Mouse (Mus musculus) left cerebral cortex, postnatal 10 days (tissue): ENCODE measurements at regions not wholly inside any gene's neighbourhood (a gene's known extent, or its start where the extent isn't known, plus 50 kb on each side); places are given as distances from the start of the nearest gene placed in this dataset.

ENCODE experiments used
- DNase-seq, 2 experiments: peaks; one replicate each; pipeline ENCODE4 v3.0.0; 2021 to 2022; ENCODE audit warnings: low spot score in 2 of 2, mixed read lengths in 1 of 2; ENCODE audit errors: extremely low spot score in 1 of 2
- intact Hi-C: fragments of 180-260 bp; cut with DNase I; formaldehyde crosslinking; loops from one replicate; pipeline ENCODE4 v1.15.1; 2025

- DNase-seq, result no peak
- intact Hi-C loops, result no loop called here
Observed at GRCm38 (mm10) chr12:70696256-70696655, 129.1 kb upstream of the Frmd6 start.

GRCm38 (mm10) chr12:70698466-70698865 lies 126.8 kb upstream of the Frmd6 start:
- no peak for DNase-seq
- intact Hi-C loops, result no loop called here

DNA sequence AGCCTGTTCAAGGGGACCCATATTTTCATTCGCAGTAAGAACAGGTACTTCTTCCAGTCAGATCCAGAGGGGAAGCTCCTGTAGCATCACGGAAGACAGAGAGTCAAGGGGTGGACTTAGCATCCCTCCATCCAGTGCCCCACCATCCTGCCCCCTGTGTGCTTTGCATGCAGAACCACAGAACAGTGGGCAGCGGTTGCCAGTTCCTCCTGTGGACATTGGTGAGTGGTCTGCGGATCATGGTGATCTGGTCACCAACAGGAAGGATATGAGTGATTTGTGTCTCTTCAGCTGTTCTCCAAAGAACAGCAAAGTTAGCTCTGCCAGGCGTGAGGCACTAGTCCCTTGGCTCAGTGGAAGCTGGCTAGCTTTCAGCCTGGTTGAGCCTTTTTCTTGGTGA lies 122.8 kb upstream of the Frmd6 start:
- DNase-seq, result no peak

DNA sequence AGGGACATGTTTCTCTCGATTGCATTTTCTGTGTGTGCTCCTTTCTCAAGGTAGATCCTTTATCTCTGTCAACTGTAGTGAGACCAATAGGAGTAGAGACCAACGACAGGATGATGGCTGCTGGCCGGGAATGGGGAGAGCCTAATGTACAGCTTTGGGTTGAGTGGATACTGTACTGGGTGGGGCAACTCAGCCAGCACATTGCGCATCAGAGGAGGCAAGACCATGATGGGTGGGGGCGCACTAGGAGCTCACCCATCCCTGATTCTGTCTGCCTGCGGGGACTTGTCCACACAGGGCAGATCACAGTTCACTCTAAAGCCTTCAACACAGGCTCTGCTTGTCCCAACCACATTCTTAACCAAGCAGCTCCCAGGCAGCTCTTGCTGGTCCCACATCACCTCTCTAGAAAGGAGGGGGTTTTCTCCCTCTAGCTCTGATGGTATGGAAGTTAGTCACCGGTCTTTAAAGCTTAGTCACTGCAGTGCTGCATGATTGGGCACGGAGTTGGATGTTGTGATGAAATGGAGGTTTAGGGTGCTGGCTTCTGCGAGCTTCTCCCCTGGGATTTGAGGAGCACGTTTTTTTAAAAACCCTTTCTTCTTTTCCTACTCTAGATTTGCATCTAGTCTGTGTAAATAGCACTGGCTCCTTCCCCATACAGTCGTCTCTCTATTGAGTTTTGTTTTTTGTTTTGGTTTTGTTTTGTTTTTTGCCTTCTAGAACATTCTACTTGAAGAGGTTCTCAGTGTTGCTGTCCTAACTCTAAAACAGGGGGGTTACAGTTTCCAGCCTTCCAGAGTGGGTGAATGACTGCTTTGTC lies 118.3 kb upstream of the Frmd6 start:
- intact Hi-C loops, result no loop called here
- DNase-seq, result no peak

More for the DNA sequence above, 122.8 kb upstream of the Frmd6 start:
- intact Hi-C loops, result no loop called here

- DNase-seq, result peak in 1 of 2 experiments; percentile 35
- intact Hi-C loops, result no loop called here
Observed at GRCm38 (mm10) chr12:70707629-70708289, 117.6 kb upstream of the Frmd6 start.

GRCm38 (mm10) chr12:70708290-70708668 lies 117.0 kb upstream of the Frmd6 start:
- no peak for DNase-seq
- intact Hi-C loops, result no loop called here

DNA sequence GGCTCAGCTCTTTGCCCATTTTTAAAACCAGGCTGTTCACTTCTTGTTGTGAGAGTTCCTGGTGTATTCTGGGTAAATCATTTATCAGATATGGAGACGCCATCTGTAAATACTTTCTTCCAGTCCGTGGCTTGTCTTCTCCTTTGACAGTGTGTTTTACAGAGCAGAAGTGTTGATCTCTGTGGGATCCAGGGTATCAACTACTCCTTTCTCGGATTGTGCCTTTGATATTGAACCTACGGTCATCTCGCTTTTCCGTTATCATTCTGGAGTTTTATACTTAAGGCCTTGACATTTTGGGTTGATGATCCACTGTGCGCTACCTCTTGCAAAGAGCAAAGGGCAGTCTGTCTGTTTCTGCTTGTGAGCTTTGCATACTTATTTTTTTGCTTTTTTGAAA lies 115.0 kb upstream of the Frmd6 start:
- intact Hi-C loops, result loop anchor here (5.0 to 10.0 kb wide), 2 partner anchors 117 to 194 kb away; partner anchors contain the start of gene Frmd6
- DNase-seq, result no peak

DNA sequence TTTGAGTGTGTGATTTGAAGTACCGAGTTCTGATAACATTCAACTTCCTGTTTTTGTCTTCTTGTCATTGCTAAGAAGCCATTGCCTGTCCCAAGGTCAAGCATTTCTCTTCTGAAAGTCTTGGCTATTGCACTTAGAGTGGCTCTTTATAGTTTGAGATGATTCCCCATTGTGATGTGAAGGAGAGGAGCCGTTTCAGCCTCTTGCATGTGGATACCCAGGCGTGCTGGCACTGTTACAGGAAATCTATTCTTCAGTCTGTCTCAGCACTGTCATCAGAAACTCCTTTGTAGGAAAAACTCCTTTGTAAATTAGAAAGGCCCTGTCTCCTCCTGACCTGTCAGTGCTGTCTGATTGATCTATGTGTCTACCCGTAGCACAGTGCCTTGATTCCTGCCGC lies 114.3 kb upstream of the Frmd6 start:
- DNase-seq, result no peak
- intact Hi-C loops, result loop anchor here (5.0 to 10.0 kb wide), 2 partner anchors 116 to 194 kb away; partner anchors contain the start of gene Frmd6

- DNase-seq, result no peak
- intact Hi-C loops, result loop anchor here (5.0 to 10.0 kb wide), 2 partner anchors 115 to 192 kb away; partner anchors contain the start of gene Frmd6
Observed at GRCm38 (mm10) chr12:70712322-70713024, 112.8 kb upstream of the Frmd6 start.

DNA sequence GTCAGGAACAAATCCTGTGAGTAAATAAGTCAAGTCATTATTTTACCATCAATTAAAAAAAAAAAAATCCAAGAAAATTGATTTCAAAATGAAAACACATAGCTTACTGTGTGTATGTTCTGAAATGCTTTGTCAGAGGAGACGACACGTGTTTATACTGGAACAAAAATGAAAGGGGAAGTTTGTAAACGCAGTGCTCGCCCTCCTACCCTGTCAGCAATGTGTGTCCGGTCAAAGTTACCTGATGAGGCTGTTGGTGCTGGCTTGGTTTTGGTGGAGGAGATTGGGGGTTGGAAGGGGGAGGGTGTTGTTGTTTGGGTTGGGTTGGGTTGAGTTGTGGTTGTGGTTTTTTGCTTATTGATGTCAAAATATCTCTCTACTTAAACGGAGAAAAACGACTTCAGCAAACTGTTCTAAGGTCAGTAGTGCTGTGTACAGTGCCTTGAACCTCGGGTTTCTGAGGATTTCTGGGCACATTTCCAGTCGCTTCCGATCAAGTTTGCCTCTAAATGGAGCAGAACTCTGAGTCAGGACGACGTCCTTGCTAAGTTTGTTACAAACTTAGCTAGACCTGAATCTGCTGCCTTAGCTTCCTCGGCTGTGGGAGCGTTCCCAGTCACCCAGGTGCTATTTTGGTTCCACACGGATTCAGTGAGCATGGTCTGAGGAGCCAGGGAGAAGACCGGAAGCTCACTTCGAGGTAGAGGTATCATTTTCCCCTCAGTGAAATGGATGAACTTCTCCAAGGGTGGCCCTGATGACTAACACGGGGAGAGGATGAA lies 111.6 kb upstream of the Frmd6 start:
- intact Hi-C loops, result loop anchor here (5.0 to 10.0 kb wide), 2 partner anchors 114 to 191 kb away; partner anchors contain the start of gene Frmd6
- DNase-seq, result no peak

- DNase-seq, result peak in 1 of 2 experiments; percentile 32
- intact Hi-C loops, result loop anchor here (5.0 to 10.0 kb wide), 2 partner anchors 113 to 191 kb away; partner anchors contain the start of gene Frmd6
Observed at GRCm38 (mm10) chr12:70714281-70714679, 111.0 kb upstream of the Frmd6 start.

DNA sequence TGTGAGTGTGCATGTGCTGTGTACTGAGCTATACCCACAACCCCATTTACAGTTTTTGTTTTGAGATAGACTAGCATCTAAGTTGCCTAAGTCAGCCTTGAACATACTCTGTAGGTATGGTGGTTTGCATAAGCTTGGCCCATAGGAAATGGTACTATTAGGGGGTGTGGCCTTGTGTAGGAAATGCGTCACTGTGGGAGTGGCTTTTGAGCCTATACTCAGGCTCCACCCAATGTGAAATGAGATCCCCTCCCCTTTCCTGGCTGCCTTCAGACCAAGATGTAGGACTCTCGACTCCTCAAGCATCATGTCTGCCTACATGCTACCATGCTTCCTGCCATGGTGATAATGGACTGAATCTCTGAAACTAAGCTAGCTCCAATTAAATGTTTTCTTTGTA lies 109.5 kb upstream of the Frmd6 start:
- no peak for DNase-seq
- intact Hi-C loops, result loop anchor here (10.0 kb wide), 1 partner anchor 189 kb away; no protein-coding TSS in a partner anchor

DNA sequence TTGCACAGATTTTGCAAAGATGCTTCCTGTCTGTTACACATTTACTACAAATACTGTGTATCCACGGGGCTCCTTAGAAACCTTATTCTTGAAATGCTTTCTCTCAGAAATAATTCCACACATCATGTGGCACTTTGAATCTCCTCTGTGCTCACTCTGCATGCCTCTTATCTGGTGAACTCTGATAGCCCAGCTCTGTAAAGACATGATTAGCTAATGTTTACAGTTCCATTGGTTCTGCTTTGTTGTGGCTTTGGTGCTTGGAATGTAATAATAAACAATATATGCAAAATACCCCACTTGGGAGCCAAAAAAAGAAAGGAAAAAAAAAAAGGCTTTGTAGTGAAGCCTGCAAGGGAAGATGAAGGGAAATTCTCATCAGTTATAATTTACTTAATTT lies 106.7 kb upstream of the Frmd6 start:
- DNase-seq, result no peak
- intact Hi-C loops, result loop anchor here (10.0 kb wide), 1 partner anchor 186 kb away; no protein-coding TSS in a partner anchor

GRCm38 (mm10) chr12:70719255-70719654 lies 106.1 kb upstream of the Frmd6 start:
- intact Hi-C loops, result loop anchor here (10.0 kb wide), 1 partner anchor 186 kb away; no protein-coding TSS in a partner anchor
- DNase-seq, result no peak

- no peak for DNase-seq
- intact Hi-C loops, result no loop called here
Observed at GRCm38 (mm10) chr12:70720178-70720894, 105.0 kb upstream of the Frmd6 start.

DNA sequence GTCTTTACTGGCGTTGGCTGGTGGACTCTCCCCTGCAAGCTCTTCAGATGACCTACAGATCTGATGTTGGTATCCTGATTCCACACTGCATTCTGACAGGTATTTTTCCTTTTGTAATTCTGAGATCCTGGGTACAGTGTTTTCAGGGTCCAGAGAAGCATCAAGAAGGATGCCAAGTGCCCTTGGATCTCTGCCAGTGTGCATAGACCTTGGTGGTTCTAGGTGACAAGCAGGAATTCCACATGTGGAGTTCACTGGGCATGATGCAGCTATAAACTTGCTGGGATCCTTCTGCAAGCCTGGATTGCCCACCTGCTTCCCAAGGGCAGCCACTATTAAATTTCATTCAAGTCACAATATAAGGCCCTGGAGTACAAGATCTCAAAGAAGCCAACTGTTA lies 100.0 kb upstream of the Frmd6 start:
- no peak for DNase-seq

GRCm38 (mm10) chr12:70727496-70728259 lies 97.6 kb upstream of the Frmd6 start:
- intact Hi-C loops, result no loop called here
- no peak for DNase-seq

More for the DNA sequence above, 100.0 kb upstream of the Frmd6 start:
- intact Hi-C loops, result no loop called here
